Mouse (Mus musculus) left cerebral cortex, adult 2 months (tissue): ENCODE data around the gene Evi2b. TPM values are rescaled to one million over a fixed set of nuclear protein-coding genes. Genes with fewer than 3 reads are reported as not detected.

ENCODE experiments used
- DNase-seq, 2 experiments: peaks; one replicate each; pipeline ENCODE4 v3.0.0; 2021 to 2022; ENCODE audit warnings: low spot score in 2 of 2, mixed read lengths in 1 of 2; ENCODE audit errors: extremely low spot score in 1 of 2
- H3K27ac ChIP-seq: fragments of 200-600 bp; 2 replicates; pipeline ENCODE4 v1.8.1; 2022
- H3K4me3 ChIP-seq: fragments of 200-600 bp; 2 replicates; pipeline ENCODE4 v1.8.1; 2022
- CTCF ChIP-seq: fragments of 200-600 bp; IDR thresholded peaks from 2 replicates; pipeline ENCODE4 v1.8.1; 2022; ENCODE audit warnings: antibody characterized with exemption, mild to moderate bottlenecking, moderate library complexity
- intact Hi-C: fragments of 180-260 bp; cut with DNase I; formaldehyde crosslinking; loops from one replicate; pipeline ENCODE4 v1.15.1; 2025
- long read RNA-seq, 2 experiments: library from polyadenylated mRNA; stranded (forward); transcript quantifications; one replicate each; pipeline ENCODE4 v2.0.0; 2021; ENCODE audit warnings: borderline mapping rate in 2 of 2
- total RNA-seq, 2 experiments: library from RNA; stranded (reverse); gene quantifications; 2 replicates each; pipeline ENCODE4 v1.2.3; 2021

Gene Evi2b
- total RNA-seq = under 1 TPM; 0.30 to 0.91 TPM
- long read RNA-seq, experiment 1, partial matches to known transcripts = 0 of 1 reads
- long read RNA-seq, experiment 1, other reads (novel, unspliced or antisense) = 0 of 1 reads
- long read RNA-seq, experiment 2 = 0 reads

DNA sequence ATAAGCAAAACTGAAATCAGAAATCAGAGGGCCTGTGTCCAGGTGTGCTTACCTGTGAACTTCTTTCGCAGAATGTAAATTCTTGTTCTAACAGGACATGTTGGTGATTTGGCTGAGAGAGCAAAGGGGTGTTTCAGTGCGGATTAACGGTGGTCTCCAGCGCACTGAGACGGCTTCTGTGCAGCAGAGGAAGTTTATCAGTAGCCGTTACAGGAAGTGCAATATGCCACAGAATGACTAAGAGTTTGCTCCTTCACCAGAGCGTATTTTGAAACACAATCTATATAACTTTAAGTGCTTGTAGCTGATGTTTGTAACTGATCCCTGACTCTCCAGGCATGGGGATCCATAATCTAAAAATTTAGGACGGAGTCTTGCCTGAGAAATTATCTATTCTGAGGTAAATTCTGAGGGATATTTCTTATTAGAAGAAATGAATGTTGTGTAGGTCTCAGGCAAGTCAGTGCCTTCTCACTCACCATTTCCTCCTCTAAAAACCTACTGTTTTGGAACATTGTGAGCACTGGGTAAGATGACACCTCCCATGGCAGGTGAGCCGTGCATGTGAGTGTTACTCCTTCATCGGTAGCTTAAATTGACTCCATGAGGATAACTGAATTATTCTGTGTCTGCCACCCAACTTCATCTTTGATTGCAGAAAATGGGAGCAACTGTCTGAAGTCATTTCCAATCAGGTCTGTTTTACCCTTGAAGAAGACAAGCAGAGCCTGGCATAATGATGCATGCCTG lies at the start of gene Evi2b:
Evi2b (minus strand) TSS at position 203 of the 750 bp plus-strand sequence.
- no peak for DNase-seq
- no peak for TF ChIP-seq CTCF
- Histone ChIP-seq H3K4me3 (no peak within 1 kb of the TSS), H3K27ac (no peak within 1 kb of the TSS)
- intact Hi-C loops = no loop called here

DNA sequence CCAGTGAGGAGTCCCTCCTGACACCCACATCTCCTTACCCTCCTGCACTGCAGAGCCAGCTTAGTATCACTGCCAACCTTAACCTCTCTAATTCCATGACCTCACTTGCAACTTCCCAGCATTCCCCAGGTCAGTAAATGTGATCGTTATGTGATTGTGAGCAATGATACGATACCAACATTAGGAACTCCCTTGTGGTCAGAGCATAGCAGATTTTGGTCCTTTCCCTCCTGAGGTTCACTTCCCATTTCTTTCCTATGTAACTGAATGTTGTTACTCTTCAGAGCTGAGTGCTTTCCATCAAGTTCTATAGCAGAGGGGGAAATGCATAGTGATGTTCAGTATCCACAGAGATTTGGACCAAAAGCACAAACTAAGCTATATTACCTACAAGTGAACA lies 46.8 kb upstream of the Evi2b start:
- DNase-seq = no peak
- intact Hi-C loops = loop anchor here (10.0 kb wide), 1 partner anchor 316 kb away; the partner anchor contains the start of gene Wsb1
- Histone ChIP-seq H3K4me3 (no peak overlapping the region), H3K27ac (no peak overlapping the region)
- TF ChIP-seq CTCF = no peak

DNA sequence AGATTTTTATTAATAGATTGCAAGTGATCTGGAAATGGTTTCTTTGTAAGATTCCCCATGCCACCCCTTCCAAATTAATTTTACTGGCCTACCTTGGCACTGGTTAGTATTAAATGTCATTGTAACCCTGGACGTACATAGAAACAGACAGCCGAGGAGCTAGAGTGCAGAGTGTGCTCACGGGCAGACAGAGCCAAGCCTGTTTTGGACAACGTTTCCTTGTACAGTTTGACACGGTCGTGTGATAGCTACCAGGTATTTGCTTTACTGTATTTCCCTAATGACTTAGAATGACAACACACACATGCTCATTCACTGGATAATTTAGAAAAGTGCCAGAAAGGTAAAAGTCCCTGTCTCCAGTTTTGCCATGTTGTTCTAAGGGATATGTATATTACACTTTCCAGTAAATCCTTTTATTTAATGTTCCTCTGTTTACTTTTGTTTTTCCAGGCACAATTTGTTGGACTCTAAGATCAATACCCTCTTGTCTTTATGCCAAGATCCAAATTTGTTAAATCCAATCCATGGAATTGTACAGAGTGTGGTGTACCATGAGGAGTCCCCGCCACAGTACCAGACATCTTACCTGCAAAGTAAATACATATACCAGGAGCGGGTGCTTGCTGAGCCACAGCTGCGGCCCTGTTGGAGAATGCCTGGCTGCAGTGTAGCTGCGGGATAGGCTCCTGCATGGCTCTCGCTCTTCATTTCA lies 44.8 kb upstream of the Evi2b start:
- DNase-seq = no peak
- intact Hi-C loops = no loop called here
- TF ChIP-seq CTCF = no peak
- no peak overlapping the region for H3K27ac ChIP-seq
- no peak overlapping the region for H3K4me3 ChIP-seq

DNA sequence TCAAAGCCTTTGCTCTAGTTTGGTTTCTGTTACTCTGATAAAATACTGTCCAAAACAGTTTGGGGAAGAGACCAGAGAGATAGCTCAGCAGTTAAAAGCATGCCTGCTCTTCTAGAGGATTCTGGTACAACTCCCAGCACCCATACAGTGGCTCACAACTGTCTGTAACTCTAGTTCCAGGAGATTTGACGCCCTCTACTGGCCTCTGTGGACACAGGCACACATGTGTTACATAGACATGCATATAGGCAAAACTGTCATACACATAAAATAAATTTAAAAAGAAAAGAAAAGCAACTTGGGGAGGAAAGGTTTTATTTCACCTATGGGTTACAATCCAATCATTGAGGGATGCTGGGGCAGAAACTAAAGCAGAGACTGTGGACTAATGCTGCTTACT lies 43.4 kb upstream of the Evi2b start:
- no peak for DNase-seq
- TF ChIP-seq CTCF = no peak; the same call in 1 of the 2 replicates
- H3K27ac ChIP-seq = no peak overlapping the region
- no peak overlapping the region for H3K4me3 ChIP-seq
- intact Hi-C loops = no loop called here

DNA sequence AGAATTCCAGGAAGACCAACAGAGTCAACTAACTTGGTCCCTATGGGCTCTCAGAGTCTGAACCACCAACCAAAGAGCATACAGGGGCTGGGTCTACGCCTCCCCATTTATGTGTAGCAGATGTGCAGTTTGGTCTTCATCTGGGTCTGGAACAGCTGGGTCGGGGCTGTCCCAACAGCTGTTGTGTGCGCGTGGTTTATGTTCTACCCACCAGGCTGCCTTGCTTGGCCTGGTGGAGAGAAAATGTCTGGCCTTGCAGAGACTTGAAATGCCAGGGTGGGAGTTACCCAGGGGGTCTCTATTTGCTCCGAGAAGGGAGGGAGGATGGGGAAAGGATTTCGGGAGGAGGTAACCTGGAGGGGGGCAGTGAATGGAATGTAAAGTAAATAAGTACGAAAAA lies 39.9 kb upstream of the Evi2b start:
- intact Hi-C loops = no loop called here
- no peak overlapping the region for H3K4me3 ChIP-seq
- TF ChIP-seq CTCF = no peak
- no peak overlapping the region for H3K27ac ChIP-seq
- no peak for DNase-seq

DNA sequence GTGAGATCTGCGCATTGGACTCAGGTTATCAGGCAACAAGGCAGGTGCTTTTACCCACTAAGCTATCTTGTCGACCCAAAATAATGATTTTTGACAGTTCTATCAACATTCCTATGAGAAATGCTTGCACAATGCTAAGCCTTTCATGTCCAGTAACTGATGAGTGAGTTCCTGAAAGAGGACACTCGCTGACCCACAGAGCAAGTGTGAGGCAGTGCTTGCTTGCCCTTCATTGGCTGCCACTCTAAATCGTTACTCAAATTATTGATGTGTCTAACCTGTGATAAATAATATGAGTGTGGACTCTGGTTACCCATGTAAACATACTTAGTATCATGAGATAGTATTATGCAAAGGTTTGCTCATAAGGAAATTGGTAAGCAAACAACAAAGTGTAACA lies 37.0 kb upstream of the Evi2b start:
- Histone ChIP-seq H3K27ac (no peak overlapping the region), H3K4me3 (no peak overlapping the region)
- intact Hi-C loops = no loop called here
- no peak for DNase-seq
- TF ChIP-seq CTCF = no peak

DNA sequence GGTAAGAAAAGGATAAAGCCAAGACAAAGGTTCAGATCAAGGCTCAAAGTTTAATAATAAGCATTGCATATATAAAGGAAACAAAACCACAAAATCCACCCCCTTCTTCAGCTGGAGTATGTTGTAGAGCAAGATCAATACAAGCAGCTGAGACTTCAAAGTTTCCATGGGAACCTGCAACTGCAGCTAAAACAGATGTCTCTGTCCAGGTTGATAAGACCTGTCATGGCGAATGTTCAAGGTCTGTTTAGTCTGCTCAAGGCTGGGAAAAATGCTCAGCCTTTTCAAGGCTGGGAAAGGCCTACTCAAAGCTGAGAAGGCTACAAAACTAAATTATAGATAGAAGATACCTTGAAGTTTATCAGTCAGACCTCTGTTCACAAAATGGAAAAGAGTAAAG lies 29.1 kb upstream of the Evi2b start:
- no peak for DNase-seq
- Histone ChIP-seq H3K4me3 (no peak overlapping the region), H3K27ac (no peak overlapping the region)
- intact Hi-C loops = no loop called here
- TF ChIP-seq CTCF = no peak

DNA sequence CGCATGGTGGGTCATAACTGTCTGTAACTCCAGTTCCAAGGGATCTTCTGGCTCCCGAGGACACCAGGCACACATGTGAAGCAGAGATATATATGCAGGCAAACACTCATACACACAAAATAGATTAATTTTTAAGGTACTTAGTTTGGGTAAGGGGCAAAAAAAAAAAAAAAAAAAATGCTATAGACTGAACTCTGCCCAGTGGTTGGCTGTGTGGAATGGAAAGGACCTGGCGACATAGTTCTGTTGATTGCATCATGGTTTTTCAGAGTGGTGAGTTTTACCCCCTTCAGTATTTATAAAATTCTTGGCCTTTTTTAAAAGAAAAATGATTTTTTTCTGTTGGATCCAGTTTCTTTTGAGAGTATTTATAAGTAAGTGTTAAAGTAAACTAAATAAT lies 12.7 kb upstream of the Evi2b start:
- intact Hi-C loops = no loop called here
- no peak for TF ChIP-seq CTCF
- H3K27ac ChIP-seq = no peak overlapping the region
- H3K4me3 ChIP-seq = no peak overlapping the region
- no peak for DNase-seq

DNA sequence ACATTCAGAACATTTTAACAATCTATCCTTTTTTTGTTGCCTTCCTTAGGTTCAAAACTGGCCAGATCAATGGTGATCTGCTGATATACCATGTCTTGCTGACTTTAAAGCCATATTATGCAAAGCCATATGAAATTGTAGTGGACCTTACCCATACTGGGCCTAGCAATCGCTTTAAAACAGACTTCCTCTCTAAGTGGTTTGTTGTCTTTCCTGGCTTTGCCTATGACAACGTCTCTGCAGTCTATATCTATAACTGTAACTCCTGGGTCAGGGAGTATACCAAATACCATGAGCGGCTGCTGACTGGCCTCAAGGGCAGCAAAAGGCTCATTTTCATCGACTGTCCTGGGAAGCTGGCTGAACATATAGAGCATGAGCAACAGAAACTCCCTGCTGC lies 12.0 kb upstream of the Evi2b start:
- no peak for DNase-seq
- no peak for TF ChIP-seq CTCF
- intact Hi-C loops = no loop called here
- Histone ChIP-seq H3K4me3 (no peak overlapping the region), H3K27ac (no peak overlapping the region)

DNA sequence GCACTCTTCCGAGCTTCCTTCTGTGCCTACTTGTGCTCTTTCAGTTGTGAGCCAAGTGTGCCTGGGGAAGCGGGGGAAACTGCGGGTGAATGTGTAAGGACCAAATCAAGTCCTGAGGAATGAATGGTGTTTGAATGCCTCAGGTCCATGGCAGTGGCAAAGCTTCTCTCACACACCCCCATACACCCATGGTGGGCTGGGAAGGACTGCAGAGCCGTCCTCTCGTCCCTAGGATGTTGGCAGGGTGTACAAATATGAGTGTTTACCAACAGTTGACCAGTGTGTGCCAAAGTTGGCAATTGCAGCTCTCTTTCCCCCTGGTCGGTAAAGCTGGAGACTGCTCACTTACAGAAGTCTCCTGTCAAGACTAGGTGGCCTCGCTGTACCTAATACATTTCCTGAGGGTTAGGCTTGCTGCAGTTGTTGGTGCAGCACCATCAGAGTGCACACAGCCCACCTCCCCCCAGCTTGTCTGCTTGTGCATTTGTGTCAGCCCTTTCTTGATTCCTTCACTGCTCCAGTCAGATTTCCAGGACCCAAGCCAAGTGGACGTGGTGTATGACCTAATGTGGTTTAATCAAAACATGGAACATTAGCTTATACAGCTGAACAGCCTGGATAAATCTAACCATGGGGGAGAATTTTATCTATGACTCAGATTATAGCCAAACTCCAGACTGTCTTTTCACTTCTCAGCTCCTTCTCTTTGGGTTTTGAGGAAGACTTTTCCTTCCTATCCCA lies 10.6 kb upstream of the Evi2b start:
- intact Hi-C loops = no loop called here
- Histone ChIP-seq H3K27ac (peak overlapping the region; percentile 32; the same call in 1 of the 2 replicates), H3K4me3 (no peak overlapping the region)
- no peak for DNase-seq
- TF ChIP-seq CTCF = no peak

DNA sequence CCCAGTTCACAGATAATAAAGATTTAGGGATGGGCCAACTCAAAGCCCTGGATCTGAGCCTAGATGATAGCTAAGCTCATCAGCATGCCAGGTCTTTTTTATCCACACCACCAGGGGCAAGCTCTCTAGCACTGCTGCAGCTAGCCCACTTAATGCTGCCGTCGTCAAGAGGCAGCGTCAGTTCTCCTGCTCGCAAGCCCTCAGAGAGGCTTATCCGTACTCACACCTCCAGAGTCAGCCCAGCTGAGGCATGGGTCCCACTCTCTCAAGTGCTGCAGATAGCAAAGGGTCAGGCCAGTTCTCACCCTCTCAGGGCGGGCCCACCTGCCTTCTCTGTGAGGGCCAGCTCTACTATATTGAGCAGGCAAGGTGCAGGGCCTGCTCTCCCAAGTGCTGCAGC lies 9.7 kb upstream of the Evi2b start:
- Histone ChIP-seq H3K27ac (0 out of 2 replicates have a peak overlapping the region, but pooled peaks have one; percentile 10), H3K4me3 (no peak overlapping the region)
- intact Hi-C loops = no loop called here
- no peak for DNase-seq
- no peak for TF ChIP-seq CTCF

DNA sequence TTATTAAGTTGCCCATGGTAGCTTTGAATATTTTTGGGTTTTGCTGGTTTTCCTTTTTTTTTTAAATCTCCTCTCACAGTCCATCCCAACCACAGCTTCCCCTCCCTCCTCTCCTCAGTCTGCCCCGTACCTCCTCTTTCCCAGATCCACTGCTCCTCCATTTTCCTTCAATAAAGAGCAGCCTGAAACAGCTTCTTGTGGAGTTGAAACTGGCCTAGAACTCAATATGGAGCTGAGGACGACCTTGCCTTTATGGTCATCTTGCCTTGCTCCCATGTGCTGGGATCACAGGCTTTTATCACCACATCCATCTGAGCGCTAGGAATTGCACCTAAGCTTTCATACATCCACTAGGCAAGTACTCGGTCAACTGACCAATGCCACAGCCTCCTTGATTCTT lies 7.9 kb upstream of the Evi2b start:
- intact Hi-C loops = no loop called here
- DNase-seq = no peak
- Histone ChIP-seq H3K27ac (peak overlapping the region; percentile 82), H3K4me3 (no peak overlapping the region)
- no peak for TF ChIP-seq CTCF
